Mouse (Mus musculus) midbrain, embryonic 14.5 days (tissue): ENCODE data around the gene Klhl22. TPM values are rescaled to one million over a fixed set of nuclear protein-coding genes. Genes with fewer than 3 reads are reported as not detected.

Experiments used
- ATAC-seq: fragments of 200-750 bp; cut with Nextera tagmentation; 2 replicates; pipeline ENCODE4 v1.8.0; 2017; ENCODE audit warnings: moderate number of reproducible peaks, moderate library complexity; ENCODE audit not compliant: low FRiP score, low TSS enrichment
- DNase-seq: peaks from one replicate; pipeline ENCODE4 v3.0.0-alpha.2; 2015
- H3K27ac ChIP-seq: fragments of 300-500 bp; sonication (generic); replicated peaks from 2 replicates; pipeline ENCODE4 v1.5.1; 2014; ENCODE audit warnings: mild to moderate bottlenecking, low read depth, low read length, moderate library complexity
- H3K27me3 ChIP-seq: fragments of 300-500 bp; sonication (generic); 2 replicates; pipeline ENCODE4 v1.6.1; 2014; ENCODE audit warnings: low read length, control low read depth, mixed read lengths; ENCODE audit not compliant: control insufficient read depth, insufficient read depth
- H3K36me3 ChIP-seq: fragments of 300-500 bp; sonication (generic); 2 replicates; pipeline ENCODE4 v1.6.1; 2014; ENCODE audit warnings: low read length, control low read depth; ENCODE audit not compliant: control insufficient read depth, insufficient read depth
- H3K4me1 ChIP-seq: fragments of 300-500 bp; sonication (generic); 2 replicates; pipeline ENCODE4 v1.6.1; 2014; ENCODE audit warnings: mild to moderate bottlenecking, antibody characterized with exemption, low read length, control low read depth; ENCODE audit not compliant: control insufficient read depth, insufficient read depth
- H3K4me2 ChIP-seq: fragments of 300-500 bp; sonication (generic); 2 replicates; pipeline ENCODE4 v1.6.1; 2014; ENCODE audit warnings: mild to moderate bottlenecking, low read length, moderate library complexity
- H3K4me3 ChIP-seq: fragments of 300-500 bp; sonication (generic); replicated peaks from 2 replicates; pipeline ENCODE4 v1.5.1; 2014; ENCODE audit warnings: low read depth, low read length
- H3K9ac ChIP-seq: fragments of 300-500 bp; sonication (generic); replicated peaks from 2 replicates; pipeline ENCODE4 v1.6.1; 2014; ENCODE audit warnings: mild to moderate bottlenecking, low read length, moderate library complexity
- H3K9me3 ChIP-seq: fragments of 300-500 bp; sonication (generic); 2 replicates; pipeline ENCODE4 v1.6.1; 2016; ENCODE audit warnings: low read length, control low read depth, mixed read lengths; ENCODE audit not compliant: control insufficient read depth
- WGBS: fragments of 180-500 bp; shearing (Covaris S2); extraction: QIAGEN DNeasy Blood & Tissue Kit; methylation state at CpG from one replicate; pipeline ENCODE4 v1.1.7; 2014; 5-methylcytosine and 5-hydroxymethylcytosine counted together
- polyA plus RNA-seq: library from polyadenylated mRNA; unstranded; fragments of >200 nt; fragmentation: Nextera tagmentation; extraction: Ambion mirVana; gene quantifications from 2 replicates; pipeline ENCODE4 v1.2.1, GENCODE M21; 2014

The Klhl22 gene
- polyA plus RNA-seq, 1 experiment from 2014 or later, result 75.6 TPM

GRCm38 (mm10) chr16:17761074-17761473 is 1.7 kb downstream of the Klhl22 start:
- Histone ChIP-seq H3K9ac (no peak overlapping the region), H3K36me3 (peaks cover 18% of the 10 kb centered on the region), H3K4me2 (peak overlapping the region; percentile 87; the same call in 1 of the 2 replicates), H3K27ac (no peak overlapping the region), H3K4me3 (0 out of 2 replicates have a peak overlapping the region, but pooled peaks have one; percentile 71), H3K4me1 (peaks cover 19% of the 10 kb centered on the region), H3K27me3 (no peaks in the 10 kb centered on the region), H3K9me3 (no peaks in the 10 kb centered on the region)
- DNase-seq, result no peak
- WGBS, result 93% methylated on average over 1 of the region's 1 CpGs
- no peak for ATAC-seq

DNA sequence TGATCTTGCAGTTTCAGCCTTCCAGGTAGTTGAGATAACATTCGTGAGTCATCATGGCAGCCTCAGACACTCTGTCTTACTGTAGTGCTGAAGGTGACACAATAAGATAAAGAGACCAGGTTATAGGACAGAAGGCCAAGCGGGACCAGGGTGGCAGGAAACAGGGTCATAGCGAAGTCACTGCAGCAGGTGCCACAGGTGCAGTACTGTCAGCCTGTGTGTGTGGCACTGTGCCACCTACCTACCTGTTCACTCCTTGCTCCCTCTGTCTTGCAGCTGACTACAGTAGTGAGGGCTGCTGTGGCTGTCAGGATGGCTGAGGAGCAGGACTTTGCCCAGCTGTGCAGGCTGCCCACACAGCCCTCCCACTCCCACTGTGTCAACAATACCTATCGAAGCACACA is 4.7 kb downstream of the Klhl22 start:
- no peak for ATAC-seq
- 92% methylated on average over 4 of the region's 4 CpGs for WGBS
- H3K9ac ChIP-seq, result no peak overlapping the region

DNA sequence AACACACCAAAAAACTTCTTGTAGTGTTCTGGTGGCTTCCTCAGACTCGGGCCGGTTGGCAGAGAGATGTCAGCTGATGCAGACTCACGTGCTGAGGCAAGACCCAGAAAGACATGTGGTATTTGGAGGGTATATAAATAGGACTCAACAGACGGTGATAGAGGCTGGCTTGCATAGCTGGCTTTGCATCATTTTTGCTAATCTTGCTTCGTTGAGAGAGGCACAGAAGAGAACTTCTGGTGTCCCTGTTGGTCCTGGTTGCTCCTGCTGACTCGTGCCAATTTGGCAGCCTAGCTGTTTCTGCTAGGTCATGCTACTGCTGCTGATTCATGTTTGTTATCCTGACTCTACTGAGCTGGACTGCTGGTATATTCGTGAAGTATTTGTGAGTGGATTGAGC is 9.4 kb downstream of the Klhl22 start:
- DNase-seq, result no peak
- Histone ChIP-seq H3K9ac (no peak overlapping the region), H3K27me3 (no peaks in the 10 kb centered on the region), H3K9me3 (no peaks in the 10 kb centered on the region), H3K36me3 (peaks cover 74% of the 10 kb centered on the region), H3K4me1 (no peaks in the 10 kb centered on the region), H3K27ac (no peak overlapping the region), H3K4me3 (no peak overlapping the region), H3K4me2 (no peak overlapping the region)
- WGBS, result 89% methylated on average over 7 of the region's 7 CpGs
- no peak for ATAC-seq

More for the DNA sequence above, 4.7 kb downstream of the Klhl22 start:
- H3K27ac ChIP-seq, result no peak overlapping the region
- peaks cover 39% of the 10 kb centered on the region for H3K36me3 ChIP-seq
- no peaks in the 10 kb centered on the region for H3K9me3 ChIP-seq
- H3K4me3 ChIP-seq, result no peak overlapping the region
- DNase-seq, result no peak
- H3K27me3 ChIP-seq, result no peaks in the 10 kb centered on the region
- H3K4me2 ChIP-seq, result no peak overlapping the region
- H3K4me1 ChIP-seq, result peaks cover 14% of the 10 kb centered on the region

- Histone ChIP-seq H3K9ac (no peak overlapping the region), H3K27ac (no peak overlapping the region), H3K4me3 (no peak overlapping the region), H3K27me3 (no peaks in the 10 kb centered on the region), H3K4me1 (no peaks in the 10 kb centered on the region), H3K4me2 (no peak overlapping the region), H3K36me3 (peaks cover 67% of the 10 kb centered on the region), H3K9me3 (no peaks in the 10 kb centered on the region)
- DNase-seq (peak; percentile 16), ATAC-seq (no peak)
- 85% methylated on average over 4 of the region's 4 CpGs for WGBS
Observed at GRCm38 (mm10) chr16:17771117-17771865, 11.9 kb downstream of the Klhl22 start.

- peaks cover 74% of the 10 kb centered on the region for H3K36me3 ChIP-seq
- no peaks in the 10 kb centered on the region for H3K9me3 ChIP-seq
- 63% methylated on average over 11 of the region's 11 CpGs for WGBS
- no peaks in the 10 kb centered on the region for H3K27me3 ChIP-seq
- H3K4me1 ChIP-seq, result no peaks in the 10 kb centered on the region
- no peak overlapping the region for H3K4me2 ChIP-seq
- ATAC-seq, result no peak
- H3K27ac ChIP-seq, result no peak overlapping the region
- peak; percentile 38 for DNase-seq
- H3K9ac ChIP-seq, result no peak overlapping the region
- no peak overlapping the region for H3K4me3 ChIP-seq
Observed at GRCm38 (mm10) chr16:17776828-17777227, 17.4 kb downstream of the Klhl22 start.

DNA sequence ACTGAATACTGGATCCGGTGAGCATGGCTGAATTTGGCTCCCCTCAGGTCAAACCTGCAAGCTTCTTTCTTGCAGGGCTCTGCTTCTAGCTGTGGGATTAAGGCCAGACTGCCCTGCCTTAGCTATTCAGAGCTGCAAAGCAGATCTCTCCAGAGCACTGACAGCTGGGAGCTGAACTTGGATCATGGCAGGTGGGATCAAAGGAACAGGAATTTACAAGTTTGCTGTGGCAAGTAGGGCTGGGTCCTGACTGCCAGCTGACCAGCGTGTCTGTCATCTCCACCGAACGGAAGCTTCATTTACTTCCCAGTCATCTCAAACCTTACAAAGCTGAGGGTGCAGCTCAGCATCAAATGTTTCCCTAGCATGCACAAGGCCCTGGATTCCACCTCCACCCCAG is 18.8 kb downstream of the Klhl22 start:
- H3K4me1 ChIP-seq, result no peaks in the 10 kb centered on the region
- no peaks in the 10 kb centered on the region for H3K27me3 ChIP-seq
- H3K9ac ChIP-seq, result no peak overlapping the region
- no peak overlapping the region for H3K4me2 ChIP-seq
- H3K36me3 ChIP-seq, result peaks cover 71% of the 10 kb centered on the region
- no peak overlapping the region for H3K4me3 ChIP-seq
- H3K9me3 ChIP-seq, result no peaks in the 10 kb centered on the region
- WGBS, result 93% methylated on average over 4 of the region's 4 CpGs
- no peak overlapping the region for H3K27ac ChIP-seq
- no peak for DNase-seq
- ATAC-seq, result no peak

- Histone ChIP-seq H3K27me3 (no peaks in the 10 kb centered on the region), H3K9ac (no peak overlapping the region), H3K4me3 (no peak overlapping the region), H3K4me2 (no peak overlapping the region), H3K27ac (no peak overlapping the region), H3K4me1 (no peaks in the 10 kb centered on the region), H3K9me3 (no peaks in the 10 kb centered on the region), H3K36me3 (peaks cover 73% of the 10 kb centered on the region)
- no peak for DNase-seq
- ATAC-seq, result no peak
- 84% methylated on average over 1 of the region's 1 CpGs for WGBS
Observed at GRCm38 (mm10) chr16:17779692-17780091, 20.3 kb downstream of the Klhl22 start.

GRCm38 (mm10) chr16:17785337-17785736 is 25.9 kb downstream of the Klhl22 start:
- no peak for DNase-seq
- Histone ChIP-seq H3K9me3 (no peaks in the 10 kb centered on the region), H3K4me3 (no peak overlapping the region)

DNA sequence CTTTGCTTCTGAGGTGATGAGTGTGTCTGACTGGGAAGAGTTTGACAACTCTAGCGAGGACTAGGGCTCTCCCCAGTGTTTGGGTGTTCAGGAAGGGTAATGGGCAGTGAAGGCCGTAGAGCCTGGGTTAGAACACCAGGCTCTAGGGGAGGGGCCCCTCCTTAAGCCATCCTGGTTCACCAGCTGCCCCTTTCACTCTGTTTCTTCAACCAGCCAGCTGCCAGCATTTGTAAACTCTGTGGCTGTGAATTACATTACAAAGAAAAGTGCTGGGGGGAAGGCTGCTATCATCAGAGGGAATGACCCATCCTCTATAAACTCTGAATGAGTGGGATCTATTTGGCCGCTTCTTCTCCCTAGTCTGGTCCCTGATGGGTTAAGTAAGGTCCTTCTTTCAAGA is 33.3 kb downstream of the Klhl22 start:
- Histone ChIP-seq H3K4me1 (peaks cover 10% of the 10 kb centered on the region; the same call in 1 of the 2 replicates), H3K36me3 (peaks cover 55% of the 10 kb centered on the region), H3K9ac (no peak overlapping the region), H3K27me3 (peaks cover 26% of the 10 kb centered on the region), H3K4me2 (no peak overlapping the region), H3K4me3 (no peak overlapping the region), H3K9me3 (no peaks in the 10 kb centered on the region), H3K27ac (no peak overlapping the region)
- ATAC-seq (no peak), DNase-seq (no peak)
- WGBS, result 69% methylated on average over 3 of the region's 3 CpGs

More at GRCm38 (mm10) chr16:17785337-17785736, 25.9 kb downstream of the Klhl22 start:
- Histone ChIP-seq H3K27me3 (no peaks in the 10 kb centered on the region), H3K9ac (no peak overlapping the region), H3K36me3 (peaks cover 81% of the 10 kb centered on the region), H3K4me2 (no peak overlapping the region), H3K4me1 (no peaks in the 10 kb centered on the region), H3K27ac (no peak overlapping the region)
- no peak for ATAC-seq
- whole genome bisulfite sequencing, result 66% methylated on average over 3 of the region's 3 CpGs
